Mouse (Mus musculus) forebrain, postnatal 0 days (tissue): ENCODE data around the gene Clec3a. TPM values are rescaled to one million over a fixed set of nuclear protein-coding genes. Genes with fewer than 3 reads are reported as not detected.

ENCODE experiments used
- ATAC-seq: fragments of 200-750 bp; cut with Nextera tagmentation; 2 replicates; pipeline ENCODE4 v1.8.0; 2017; ENCODE audit warnings: mild to moderate bottlenecking, moderate library complexity
- DNase-seq: peaks from one replicate; pipeline ENCODE4 v3.0.0-alpha.2; 2015
- H3K27ac ChIP-seq: fragments of 300-500 bp; sonication (generic); 2 replicates; pipeline ENCODE4 v1.5.1; 2014; ENCODE audit warnings: low read depth, mild to moderate bottlenecking, antibody characterized with exemption, low read length, moderate library complexity, mixed read lengths
- H3K27me3 ChIP-seq: fragments of 300-500 bp; sonication (generic); 2 replicates; pipeline ENCODE4 v1.6.1; 2014; ENCODE audit warnings: mild to moderate bottlenecking, low read length, mixed read lengths; ENCODE audit not compliant: insufficient read depth
- H3K36me3 ChIP-seq: fragments of 300-500 bp; sonication (generic); 2 replicates; pipeline ENCODE4 v1.6.1; 2014; ENCODE audit warnings: mild to moderate bottlenecking, moderate library complexity; ENCODE audit not compliant: insufficient read depth
- H3K4me1 ChIP-seq: fragments of 300-500 bp; sonication (generic); 2 replicates; pipeline ENCODE4 v1.6.1; 2014; ENCODE audit warnings: antibody characterized with exemption; ENCODE audit not compliant: insufficient read depth
- H3K4me2 ChIP-seq: fragments of 300-500 bp; sonication (generic); 2 replicates; pipeline ENCODE4 v1.6.1; 2014; ENCODE audit warnings: low read depth, mild to moderate bottlenecking, moderate library complexity
- H3K4me3 ChIP-seq: fragments of 300-500 bp; sonication (generic); 2 replicates; pipeline ENCODE4 v1.5.1; 2014; ENCODE audit warnings: low read depth, low read length, mixed read lengths
- H3K9ac ChIP-seq: fragments of 300-500 bp; sonication (generic); 2 replicates; pipeline ENCODE4 v1.6.1; 2014; ENCODE audit warnings: mild to moderate bottlenecking
- H3K9me3 ChIP-seq: fragments of 300-500 bp; sonication (generic); 2 replicates; pipeline ENCODE4 v1.6.1; 2016; ENCODE audit warnings: low read length
- CTCF ChIP-seq: sonication (generic); IDR thresholded peaks from 2 replicates; pipeline ENCODE4 v1.5.1; 2016; ENCODE audit warnings: antibody characterized with exemption, control low read depth, low read depth
- WGBS: fragments of 180-500 bp; shearing (Covaris S2); extraction: QIAGEN DNeasy Blood & Tissue Kit; methylation state at CpG from one replicate; pipeline ENCODE4 v1.1.7; 2014; 5-methylcytosine and 5-hydroxymethylcytosine counted together
- polyA plus RNA-seq: library from polyadenylated mRNA; unstranded; fragments of >200 nt; fragmentation: Nextera tagmentation; extraction: Ambion mirVana; gene quantifications from 2 replicates; pipeline ENCODE4 v1.2.1, GENCODE M21; 2015
- total RNA-seq: library from RNA; depleted of rRNA; stranded (reverse); fragments of >200 nt; gene quantifications from 2 replicates; pipeline ENCODE4 v1.2.3, GENCODE M21; 2014

Clec3a gene
- total and polyA plus RNA-seq, 2 experiments from 2014 or later, result 1.5 TPM; not detected in 1

GRCm38 (mm10) chr8:114439334-114440204 is 21.7 kb downstream of the Clec3a start, which contains the start of gene Wwox:
Gene Wwox (plus strand): TSS chr8:114439655.
- WGBS, result under 1% methylated on average over 54 of the region's 54 CpGs
- no peaks in the 10 kb centered on the region for H3K36me3 ChIP-seq
- peak within 1 kb of the TSS; percentile 54 for H3K9ac ChIP-seq
- H3K4me3 ChIP-seq, result peak within 1 kb of the TSS; percentile 63
- ATAC-seq (peak; percentile 99), DNase-seq (peak; percentile 100)
- no peaks in the 10 kb centered on the region for H3K9me3 ChIP-seq
- no peaks in the 10 kb centered on the region for H3K27me3 ChIP-seq
- peak within 1 kb of the TSS; percentile 67; the same call in 1 of the 2 replicates for H3K27ac ChIP-seq
- no peaks in the 10 kb centered on the region; the same call in 1 of the 2 replicates for H3K4me1 ChIP-seq
- peak within 1 kb of the TSS; percentile 72 for H3K4me2 ChIP-seq
- TF ChIP-seq CTCF, result peak; percentile 91

DNA sequence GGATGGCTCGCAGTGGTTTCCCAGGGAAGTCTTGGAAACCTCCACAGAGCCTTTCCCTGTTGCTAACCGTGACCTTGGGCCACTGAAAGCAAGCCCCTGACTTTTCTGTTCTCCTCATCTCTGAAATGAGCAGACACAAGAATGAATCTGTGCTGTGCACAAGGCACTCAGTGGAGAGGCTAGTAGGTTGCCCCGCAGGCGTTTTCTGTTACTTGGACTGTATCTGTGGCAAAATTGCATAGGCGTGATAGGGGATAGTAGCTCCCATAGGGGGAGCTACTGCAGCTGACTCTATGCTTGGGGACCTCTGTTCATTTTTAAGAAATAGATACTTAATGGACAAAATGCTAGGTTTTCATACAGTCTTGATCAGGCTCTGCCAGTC is 22.3 kb downstream of the Clec3a start:
- no peaks in the 10 kb centered on the region for H3K36me3 ChIP-seq
- H3K4me1 ChIP-seq, result no peaks in the 10 kb centered on the region; the same call in 1 of the 2 replicates
- no peak for DNase-seq
- 13% methylated on average over 5 of the region's 5 CpGs for WGBS
- H3K9ac ChIP-seq, result peak overlapping the region; percentile 54
- H3K27me3 ChIP-seq, result no peaks in the 10 kb centered on the region
- peak overlapping the region; percentile 63 for H3K4me3 ChIP-seq
- peak overlapping the region; percentile 72 for H3K4me2 ChIP-seq
- no peak overlapping the region for H3K27ac ChIP-seq
- TF ChIP-seq CTCF, result no peak
- H3K9me3 ChIP-seq, result no peaks in the 10 kb centered on the region
- no peak for ATAC-seq

- TF ChIP-seq CTCF, result peak; percentile 61
- WGBS, result 87% methylated on average over 4 of the region's 4 CpGs
- ATAC-seq (no peak), DNase-seq (no peak)
- Histone ChIP-seq H3K27ac (no peak overlapping the region), H3K4me1 (no peaks in the 10 kb centered on the region; the same call in 1 of the 2 replicates), H3K9me3 (no peaks in the 10 kb centered on the region), H3K9ac (no peak overlapping the region), H3K4me2 (no peak overlapping the region), H3K27me3 (no peaks in the 10 kb centered on the region), H3K4me3 (no peak overlapping the region), H3K36me3 (no peaks in the 10 kb centered on the region)
These were observed 23.7 kb downstream of the Clec3a start for GRCm38 (mm10) chr8:114441616-114442015.

GRCm38 (mm10) chr8:114446884-114447283 is 29.0 kb downstream of the Clec3a start:
- Histone ChIP-seq H3K9ac (no peak overlapping the region), H3K36me3 (peaks cover 4% of the 10 kb centered on the region), H3K4me2 (no peak overlapping the region), H3K4me1 (no peaks in the 10 kb centered on the region), H3K27me3 (no peaks in the 10 kb centered on the region), H3K27ac (no peak overlapping the region), H3K4me3 (no peak overlapping the region), H3K9me3 (no peaks in the 10 kb centered on the region)
- DNase-seq (no peak), ATAC-seq (no peak)
- no peak for TF ChIP-seq CTCF
- WGBS, result 93% methylated on average over 7 of the region's 7 CpGs

DNA sequence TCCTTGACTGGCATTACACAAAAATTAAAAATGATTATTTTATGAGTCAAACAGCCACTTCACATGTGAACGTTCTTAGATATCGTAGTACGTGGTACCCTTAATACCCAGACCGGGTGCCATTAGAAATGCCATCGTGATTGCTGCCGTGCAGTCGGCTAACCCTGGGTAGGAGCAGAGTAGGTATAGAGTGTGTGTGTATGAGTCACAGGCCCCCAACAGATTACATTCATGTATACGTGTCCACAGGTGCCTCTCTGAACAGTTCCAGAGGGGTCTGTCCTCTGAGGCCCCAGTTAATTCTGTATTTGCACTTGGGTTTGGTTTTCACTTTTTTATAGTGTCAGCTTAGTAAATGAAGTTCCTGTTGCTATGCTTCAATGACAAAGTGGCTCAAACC is 34.4 kb downstream of the Clec3a start:
- no peak for TF ChIP-seq CTCF
- Histone ChIP-seq H3K36me3 (peaks cover 4% of the 10 kb centered on the region), H3K9me3 (no peaks in the 10 kb centered on the region), H3K27ac (no peak overlapping the region), H3K4me1 (no peaks in the 10 kb centered on the region), H3K9ac (no peak overlapping the region), H3K4me3 (no peak overlapping the region), H3K27me3 (no peaks in the 10 kb centered on the region), H3K4me2 (no peak overlapping the region)
- 81% methylated on average over 8 of the region's 8 CpGs for WGBS
- DNase-seq (no peak), ATAC-seq (no peak)

GRCm38 (mm10) chr8:114452781-114453221 is 34.9 kb downstream of the Clec3a start:
- ATAC-seq, result peak; percentile 70

GRCm38 (mm10) chr8:114455302-114455701 is 37.4 kb downstream of the Clec3a start:
- no peaks in the 10 kb centered on the region for H3K27me3 ChIP-seq
- H3K4me1 ChIP-seq, result no peaks in the 10 kb centered on the region
- ATAC-seq (no peak), DNase-seq (no peak)
- no peaks in the 10 kb centered on the region; the same call in 1 of the 2 replicates for H3K36me3 ChIP-seq
- H3K27ac ChIP-seq, result no peak overlapping the region
- no peak overlapping the region for H3K9ac ChIP-seq
- no peaks in the 10 kb centered on the region for H3K9me3 ChIP-seq
- H3K4me2 ChIP-seq, result no peak overlapping the region
- no peak overlapping the region for H3K4me3 ChIP-seq
- no peak for TF ChIP-seq CTCF
- 75% methylated on average over 8 of the region's 8 CpGs for WGBS

More at GRCm38 (mm10) chr8:114452781-114453221, 34.9 kb downstream of the Clec3a start:
- peak; percentile 92 for DNase-seq
- H3K4me2 ChIP-seq, result peak overlapping the region; percentile 43
- H3K4me3 ChIP-seq, result no peak overlapping the region
- H3K27me3 ChIP-seq, result no peaks in the 10 kb centered on the region
- 3% methylated on average over 9 of the region's 9 CpGs for WGBS
- peak overlapping the region; percentile 42 for H3K9ac ChIP-seq
- H3K9me3 ChIP-seq, result no peaks in the 10 kb centered on the region
- TF ChIP-seq CTCF, result peak; percentile 92
- H3K36me3 ChIP-seq, result peaks cover 4% of the 10 kb centered on the region
- H3K4me1 ChIP-seq, result no peaks in the 10 kb centered on the region
- no peak overlapping the region for H3K27ac ChIP-seq
